Mouse (Mus musculus) limb, embryonic 14.5 days (tissue): ENCODE results near the gene Dbp. TPM values are rescaled to one million over a fixed set of nuclear protein-coding genes. Genes with fewer than 3 reads are reported as not detected.
A peak's percentile ranks its signal among the peaks of the same experiment; 100 is the strongest.

Experiments
- ATAC-seq: fragments of 200-750 bp; cut with Nextera tagmentation; 2 replicates; pipeline ENCODE4 v1.8.0; 2017; ENCODE audit warnings: low read depth, moderate number of reproducible peaks, moderate TSS enrichment; ENCODE audit not compliant: low FRiP score
- DNase-seq: peaks from one replicate; pipeline ENCODE4 v3.0.0-alpha.2; 2015; ENCODE audit warnings: low spot score
- H3K27ac ChIP-seq: fragments of 300-500 bp; sonication (generic); replicated peaks from 2 replicates; pipeline ENCODE4 v1.5.1; 2014; ENCODE audit warnings: low read depth, mild to moderate bottlenecking, low read length, moderate library complexity, mixed read lengths
- H3K27me3 ChIP-seq: fragments of 300-500 bp; sonication (generic); 2 replicates; pipeline ENCODE4 v1.6.1; 2014; ENCODE audit warnings: low read length, mixed read lengths; ENCODE audit not compliant: control insufficient read depth, insufficient read depth
- H3K36me3 ChIP-seq: fragments of 300-500 bp; sonication (generic); 2 replicates; pipeline ENCODE4 v1.6.1; 2014; ENCODE audit warnings: mild to moderate bottlenecking, low read length, moderate library complexity, mixed read lengths; ENCODE audit not compliant: control insufficient read depth, insufficient read depth
- H3K4me1 ChIP-seq: fragments of 300-500 bp; sonication (generic); 2 replicates; pipeline ENCODE4 v1.6.1; 2014; ENCODE audit warnings: antibody characterized with exemption, low read length, mixed read lengths; ENCODE audit not compliant: control insufficient read depth, insufficient read depth
- H3K4me2 ChIP-seq: fragments of 300-500 bp; sonication (generic); replicated peaks from 2 replicates; pipeline ENCODE4 v1.6.1; 2014; ENCODE audit warnings: low read depth, mild to moderate bottlenecking, low read length, moderate library complexity; ENCODE audit not compliant: severe bottlenecking
- H3K4me3 ChIP-seq: fragments of 300-500 bp; sonication (generic); replicated peaks from 2 replicates; pipeline ENCODE4 v1.5.1; 2014; ENCODE audit warnings: low read length
- H3K9ac ChIP-seq: fragments of 300-500 bp; sonication (generic); 2 replicates; pipeline ENCODE4 v1.6.1; 2014; ENCODE audit warnings: mild to moderate bottlenecking, low read depth, low read length, moderate library complexity; ENCODE audit not compliant: severe bottlenecking
- H3K9me3 ChIP-seq: fragments of 300-500 bp; sonication (generic); 2 replicates; pipeline ENCODE4 v1.6.1; 2016; ENCODE audit warnings: low read length; ENCODE audit not compliant: control insufficient read depth
- POLR2A ChIP-seq: fragments of 200-500 bp; IDR thresholded peaks from 2 replicates; pipeline ENCODE4 v1.8.0; 2012; ENCODE audit warnings: inconsistent platforms, mild to moderate bottlenecking, moderate library complexity, borderline replicate concordance; ENCODE audit not compliant: insufficient read depth, insufficient read length; ENCODE audit errors: extremely low read depth
- WGBS: fragments of 180-500 bp; shearing (Covaris S2); extraction: QIAGEN DNeasy Blood & Tissue Kit; methylation state at CpG from one replicate; pipeline ENCODE4 v1.1.7; 2014; 5-methylcytosine and 5-hydroxymethylcytosine counted together
- polyA plus RNA-seq, 2 experiments: library from polyadenylated mRNA; depleted of rRNA in 1 of 2; stranded (reverse) in 1 of 2; unstranded in 1 of 2; fragments of >200 nt; fragmentation: Nextera tagmentation in 1 of 2; extraction: Ambion mirVana in 1 of 2; gene quantifications; 2 replicates each; pipeline versions ENCODE4 v1.2.1 to v1.2.3; 2012 to 2014

Gene Dbp
- polyA plus RNA-seq, 2 experiments = 7.0 to 15.1 TPM

DNA sequence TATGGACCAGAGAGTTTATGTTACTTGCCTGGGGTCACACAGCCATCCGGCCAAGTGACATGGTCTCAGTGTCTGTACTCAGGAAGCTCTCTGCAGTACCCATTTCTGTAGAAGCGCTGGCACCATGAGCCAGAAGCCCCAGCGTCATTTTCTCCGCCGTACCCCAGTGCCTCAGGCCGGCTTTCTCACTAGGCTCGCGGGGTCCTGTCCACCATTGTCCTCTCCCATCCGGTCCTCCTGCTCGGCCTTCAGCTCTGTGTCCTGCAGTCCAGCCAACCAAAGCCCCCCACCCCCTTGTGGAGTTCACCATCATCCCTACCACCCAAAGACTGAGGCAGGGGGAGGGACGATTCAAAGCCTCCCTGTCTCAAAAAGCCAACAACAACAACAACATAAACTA is 3.3 kb upstream of the Dbp start:
- Histone ChIP-seq H3K9me3 (no peaks in the 10 kb centered on the region), H3K27ac (no peak overlapping the region), H3K4me2 (peak overlapping the region; percentile 93; the same call in 1 of the 2 replicates), H3K36me3 (no peaks in the 10 kb centered on the region), H3K4me1 (peaks cover 27% of the 10 kb centered on the region), H3K9ac (no peak overlapping the region), H3K4me3 (0 out of 2 replicates have a peak overlapping the region, but pooled peaks have one; percentile 46), H3K27me3 (peaks cover 17% of the 10 kb centered on the region; the same call in 1 of the 2 replicates)
- DNase-seq (no peak), ATAC-seq (no peak)
- TF ChIP-seq POLR2A = no peak
- 85% methylated on average over 11 of the region's 11 CpGs for WGBS

DNA sequence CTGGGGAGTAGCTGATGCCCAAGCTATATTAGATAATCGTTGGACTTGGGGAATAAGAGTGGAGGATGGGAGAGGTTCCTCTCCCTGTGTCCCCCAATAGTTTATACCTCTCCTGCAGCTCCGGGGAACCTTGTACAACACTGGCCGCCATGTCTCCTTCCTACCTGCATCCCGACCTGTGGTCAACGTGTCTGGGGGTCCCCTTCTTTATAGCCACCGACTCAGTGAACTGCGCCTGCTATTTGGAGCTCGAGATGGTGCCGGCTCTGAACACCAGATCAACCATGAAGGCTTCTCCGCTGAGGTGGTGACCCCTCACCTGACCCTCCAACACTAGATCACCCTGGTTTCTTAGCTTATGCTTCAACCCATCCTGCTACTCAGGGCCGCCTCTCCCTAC is 2.6 kb upstream of the Dbp start:
- TF ChIP-seq POLR2A = no peak
- Histone ChIP-seq H3K9me3 (no peaks in the 10 kb centered on the region), H3K4me3 (no peak overlapping the region), H3K4me1 (peaks cover 31% of the 10 kb centered on the region), H3K27ac (no peak overlapping the region), H3K27me3 (peaks cover 17% of the 10 kb centered on the region; the same call in 1 of the 2 replicates), H3K9ac (no peak overlapping the region), H3K36me3 (no peaks in the 10 kb centered on the region), H3K4me2 (no peak overlapping the region)
- 92% methylated on average over 11 of the region's 11 CpGs for WGBS
- ATAC-seq = no peak
- DNase-seq = no peak

DNA sequence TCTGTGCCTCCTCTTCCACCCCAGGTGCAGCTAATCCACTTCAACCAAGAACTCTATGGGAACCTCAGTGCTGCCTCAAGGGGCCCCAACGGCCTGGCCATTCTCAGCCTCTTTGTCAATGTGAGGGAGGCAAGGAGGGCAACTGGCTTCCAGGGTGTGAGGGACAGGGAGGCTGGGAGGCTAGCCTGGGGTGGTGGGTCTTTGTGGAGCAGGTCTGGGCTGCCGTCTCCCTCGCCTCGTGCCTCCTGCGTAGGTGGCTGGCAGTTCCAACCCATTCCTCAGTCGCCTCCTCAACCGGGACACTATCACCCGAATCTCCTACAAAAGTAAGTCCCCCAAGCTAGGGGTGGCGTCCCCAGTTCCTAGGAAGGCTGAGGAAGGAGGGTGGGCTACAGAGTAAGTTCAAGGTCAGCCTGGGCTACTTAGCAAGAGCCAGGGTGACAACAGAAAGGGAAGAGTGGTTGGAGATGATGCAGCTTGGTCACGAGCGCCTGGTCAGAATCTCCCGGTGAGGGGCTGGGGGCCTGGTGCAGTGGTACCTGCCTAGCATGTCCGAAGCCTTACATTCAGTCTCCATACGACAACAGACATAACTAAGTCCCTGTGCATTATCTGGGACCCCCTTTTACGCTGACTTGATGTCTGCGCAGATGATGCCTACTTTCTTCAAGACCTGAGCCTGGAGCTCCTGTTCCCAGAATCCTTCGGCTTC is 1.9 kb upstream of the Dbp start:
- no peaks in the 10 kb centered on the region for H3K9me3 ChIP-seq
- TF ChIP-seq POLR2A = no peak
- 90% methylated on average over 17 of the region's 17 CpGs for WGBS
- no peak for ATAC-seq
- H3K4me2 ChIP-seq = peak overlapping the region; percentile 88; the same call in 1 of the 2 replicates
- peaks cover 38% of the 10 kb centered on the region for H3K4me1 ChIP-seq
- no peaks in the 10 kb centered on the region for H3K36me3 ChIP-seq
- H3K9ac ChIP-seq = no peak overlapping the region
- H3K4me3 ChIP-seq = no peak overlapping the region
- peaks cover 17% of the 10 kb centered on the region; the same call in 1 of the 2 replicates for H3K27me3 ChIP-seq
- no peak for DNase-seq
- H3K27ac ChIP-seq = no peak overlapping the region

DNA sequence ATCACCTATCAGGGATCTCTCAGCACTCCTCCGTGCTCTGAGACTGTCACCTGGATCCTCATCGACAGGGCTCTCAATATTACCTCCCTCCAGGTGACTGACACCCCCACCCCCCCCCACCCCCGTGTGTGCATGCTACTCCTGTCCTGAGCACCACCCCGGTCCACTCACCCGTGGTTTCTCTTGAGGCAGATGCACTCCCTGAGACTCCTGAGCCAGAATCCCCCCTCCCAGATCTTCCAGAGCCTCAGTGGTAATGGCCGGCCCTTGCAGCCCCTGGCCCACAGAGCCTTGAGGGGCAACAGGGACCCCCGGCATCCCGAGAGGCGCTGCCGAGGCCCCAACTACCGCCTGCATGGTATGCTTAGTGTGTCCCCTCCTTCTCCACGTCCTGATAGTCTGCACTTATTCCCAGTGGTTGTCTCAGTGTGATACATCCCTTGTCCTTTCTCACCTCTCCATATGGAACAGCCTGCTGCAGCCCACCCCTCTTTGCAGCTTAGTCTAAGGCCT is 1.3 kb upstream of the Dbp start:
- H3K4me3 ChIP-seq = peak overlapping the region; percentile 63
- peaks cover 17% of the 10 kb centered on the region; the same call in 1 of the 2 replicates for H3K27me3 ChIP-seq
- peak overlapping the region; percentile 49; the same call in 1 of the 2 replicates for H3K9ac ChIP-seq
- H3K36me3 ChIP-seq = no peaks in the 10 kb centered on the region
- no peak for ATAC-seq
- 44% methylated on average over 12 of the region's 12 CpGs for WGBS
- DNase-seq = no peak
- peak overlapping the region; percentile 88 for H3K4me2 ChIP-seq
- H3K4me1 ChIP-seq = peaks cover 44% of the 10 kb centered on the region
- TF ChIP-seq POLR2A = no peak
- peak overlapping the region; percentile 67 for H3K27ac ChIP-seq
- no peaks in the 10 kb centered on the region for H3K9me3 ChIP-seq

DNA sequence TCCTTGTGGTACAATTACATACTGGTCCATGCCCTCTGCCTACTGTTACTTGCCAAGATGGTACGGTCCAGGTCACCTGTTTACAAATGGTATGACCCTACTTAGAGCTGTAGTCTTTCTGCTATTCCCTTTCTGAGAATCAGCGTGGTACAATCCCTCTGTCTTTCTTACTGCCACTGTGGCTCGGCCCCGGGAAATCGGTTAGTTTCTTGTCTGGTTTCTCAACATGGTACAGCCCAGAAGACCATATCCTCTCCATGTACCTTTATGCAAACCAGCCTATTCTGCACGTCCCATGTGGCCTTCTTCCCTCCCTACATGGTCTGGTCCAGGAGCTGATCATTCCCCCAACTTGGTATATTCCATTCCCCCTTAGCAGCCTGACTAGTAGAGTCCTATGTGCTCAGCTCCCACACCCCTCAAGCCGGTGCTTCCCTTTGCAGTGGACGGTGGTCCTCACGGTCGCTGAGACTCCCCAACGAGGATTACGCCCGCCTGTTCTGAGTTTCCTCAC is 785 bp upstream of the Dbp start:
- peak overlapping the region; percentile 67 for H3K27ac ChIP-seq
- peaks cover 3% of the 10 kb centered on the region for H3K36me3 ChIP-seq
- no peaks in the 10 kb centered on the region for H3K9me3 ChIP-seq
- WGBS = under 1% methylated on average over 13 of the region's 13 CpGs
- H3K27me3 ChIP-seq = peaks cover 15% of the 10 kb centered on the region; the same call in 1 of the 2 replicates
- ATAC-seq (peak; percentile 27; the same call in 1 of the 2 replicates), DNase-seq (peak; percentile 79)
- peak overlapping the region; percentile 88 for H3K4me2 ChIP-seq
- peak overlapping the region; percentile 63 for H3K4me3 ChIP-seq
- H3K9ac ChIP-seq = peak overlapping the region; percentile 49
- no peak for TF ChIP-seq POLR2A
- peaks cover 44% of the 10 kb centered on the region for H3K4me1 ChIP-seq
